Mouse (Mus musculus) hindbrain, embryonic 16.5 days (tissue): Measurements from ENCODE around the gene Olfr223. TPM values are rescaled to one million over a fixed set of nuclear protein-coding genes. Genes with fewer than 3 reads are reported as not detected.
A peak's percentile ranks its signal among the peaks of the same experiment; 100 is the strongest.
"Not testable (repeated sequence)": the region's sequence is repeated elsewhere in the genome, so short reads cannot be mapped to it uniquely, and the experiment has no call there.

Experiments used
- ATAC-seq: fragments of 200-750 bp; cut with Nextera tagmentation; 2 replicates; pipeline ENCODE4 v1.8.0; 2017; ENCODE audit warnings: moderate TSS enrichment, moderate library complexity
- H3K27ac ChIP-seq: fragments of 300-500 bp; sonication (generic); 2 replicates; pipeline ENCODE4 v1.5.1; 2014; ENCODE audit warnings: low read depth, mild to moderate bottlenecking, control low read depth, low read length, moderate library complexity
- H3K27me3 ChIP-seq: fragments of 300-500 bp; sonication (generic); replicated peaks from 2 replicates; pipeline ENCODE4 v1.6.1; 2014; ENCODE audit warnings: low read length; ENCODE audit not compliant: control insufficient read depth, insufficient read depth
- H3K36me3 ChIP-seq: fragments of 300-500 bp; sonication (generic); 2 replicates; pipeline ENCODE4 v1.6.1; 2014; ENCODE audit warnings: mild to moderate bottlenecking, low read length, moderate library complexity, mixed read lengths; ENCODE audit not compliant: control insufficient read depth, insufficient read depth
- H3K4me1 ChIP-seq: fragments of 300-500 bp; sonication (generic); 2 replicates; pipeline ENCODE4 v1.6.1; 2014; ENCODE audit warnings: low read depth, low read length; ENCODE audit not compliant: control insufficient read depth, insufficient read depth
- H3K4me2 ChIP-seq: fragments of 300-500 bp; sonication (generic); 2 replicates; pipeline ENCODE4 v1.6.1; 2014; ENCODE audit warnings: mild to moderate bottlenecking, low read length, control low read depth, moderate library complexity
- H3K4me3 ChIP-seq: fragments of 300-500 bp; sonication (generic); 2 replicates; pipeline ENCODE4 v1.5.1; 2014; ENCODE audit warnings: mild to moderate bottlenecking, low read length, control low read depth, moderate library complexity
- H3K9ac ChIP-seq: fragments of 300-500 bp; sonication (generic); 2 replicates; pipeline ENCODE4 v1.6.1; 2014; ENCODE audit warnings: low read depth, mild to moderate bottlenecking, control low read depth, low read length, moderate library complexity
- H3K9me3 ChIP-seq: fragments of 300-500 bp; sonication (generic); 2 replicates; pipeline ENCODE4 v1.6.1; 2014; ENCODE audit warnings: mild to moderate bottlenecking, low read length, moderate library complexity; ENCODE audit not compliant: control insufficient read depth
- WGBS: fragments of 180-500 bp; shearing (Covaris S2); extraction: QIAGEN DNeasy Blood & Tissue Kit; methylation state at CpG from one replicate; pipeline ENCODE4 v1.1.7; 2014; 5-methylcytosine and 5-hydroxymethylcytosine counted together
- polyA plus RNA-seq: library from polyadenylated mRNA; unstranded; fragments of >200 nt; fragmentation: Nextera tagmentation; extraction: Ambion mirVana; gene quantifications from 2 replicates; pipeline ENCODE4 v1.2.1, GENCODE M21; 2015

Olfr223 gene
- polyA plus RNA-seq, 1 experiment from 2014 or later: not detected

- H3K27ac ChIP-seq: no peak overlapping the region
These were observed 39.9 kb upstream of the Olfr223 start for GRCm38 (mm10) chr11:59633037-59633436.

GRCm38 (mm10) chr11:59631980-59632379, 38.9 kb upstream of the Olfr223 start:
- 86% methylated on average over 4 of the region's 4 CpGs for WGBS
- no peak for ATAC-seq
- Histone ChIP-seq H3K4me1 (no peaks in the 10 kb centered on the region), H3K4me3 (no peak overlapping the region), H3K9ac (no peak overlapping the region), H3K36me3 (no peaks in the 10 kb centered on the region), H3K27ac (no peak overlapping the region), H3K27me3 (no peaks in the 10 kb centered on the region), H3K4me2 (no peak overlapping the region), H3K9me3 (no peaks in the 10 kb centered on the region)

More at GRCm38 (mm10) chr11:59633037-59633436, 39.9 kb upstream of the Olfr223 start:
- no peaks in the 10 kb centered on the region for H3K36me3 ChIP-seq
- no peak overlapping the region for H3K4me2 ChIP-seq
- no peak for ATAC-seq
- no peaks in the 10 kb centered on the region for H3K9me3 ChIP-seq
- H3K4me3 ChIP-seq: no peak overlapping the region
- no peaks in the 10 kb centered on the region for H3K4me1 ChIP-seq
- H3K9ac ChIP-seq: no peak overlapping the region
- no peaks in the 10 kb centered on the region for H3K27me3 ChIP-seq
- 24% methylated on average over 5 of the region's 5 CpGs for WGBS

GRCm38 (mm10) chr11:59629871-59630270, 36.8 kb upstream of the Olfr223 start:
- Histone ChIP-seq H3K4me3 (no peak overlapping the region), H3K9me3 (no peaks in the 10 kb centered on the region), H3K4me1 (no peaks in the 10 kb centered on the region), H3K4me2 (no peak overlapping the region), H3K27ac (no peak overlapping the region), H3K9ac (no peak overlapping the region), H3K27me3 (no peaks in the 10 kb centered on the region), H3K36me3 (no peaks in the 10 kb centered on the region)
- WGBS: 55% methylated on average over 5 of the region's 5 CpGs
- ATAC-seq: no peak

GRCm38 (mm10) chr11:59628177-59628576, 35.1 kb upstream of the Olfr223 start:
- no peaks in the 10 kb centered on the region for H3K4me1 ChIP-seq
- ATAC-seq: no peak
- H3K27me3 ChIP-seq: no peaks in the 10 kb centered on the region
- no peaks in the 10 kb centered on the region for H3K9me3 ChIP-seq
- H3K27ac ChIP-seq: no peak overlapping the region
- H3K36me3 ChIP-seq: no peaks in the 10 kb centered on the region
- 86% methylated on average over 5 of the region's 5 CpGs for WGBS
- H3K9ac ChIP-seq: no peak overlapping the region
- H3K4me2 ChIP-seq: no peak overlapping the region
- H3K4me3 ChIP-seq: no peak overlapping the region

- 77% methylated on average over 7 of the region's 7 CpGs for WGBS
- Histone ChIP-seq H3K9me3 (no peaks in the 10 kb centered on the region), H3K36me3 (no peaks in the 10 kb centered on the region), H3K4me1 (no peaks in the 10 kb centered on the region), H3K27me3 (no peaks in the 10 kb centered on the region), H3K27ac (no peak overlapping the region), H3K9ac (no peak overlapping the region), H3K4me3 (no peak overlapping the region), H3K4me2 (no peak overlapping the region)
- no peak for ATAC-seq
These were observed 33.1 kb upstream of the Olfr223 start for GRCm38 (mm10) chr11:59626192-59626591.

GRCm38 (mm10) chr11:59624017-59624630, 31.0 kb upstream of the Olfr223 start:
- 33% methylated on average over 6 of the region's 6 CpGs for WGBS
- H3K4me1 ChIP-seq: no peaks in the 10 kb centered on the region
- H3K4me2 ChIP-seq: no peak overlapping the region
- no peak overlapping the region for H3K4me3 ChIP-seq
- no peak overlapping the region for H3K9ac ChIP-seq
- no peaks in the 10 kb centered on the region for H3K9me3 ChIP-seq
- no peaks in the 10 kb centered on the region for H3K27me3 ChIP-seq
- no peak overlapping the region for H3K27ac ChIP-seq
- peak; percentile 83 for ATAC-seq
- no peaks in the 10 kb centered on the region for H3K36me3 ChIP-seq

- Histone ChIP-seq H3K36me3 (no peaks in the 10 kb centered on the region), H3K4me2 (no peak overlapping the region), H3K4me1 (no peaks in the 10 kb centered on the region), H3K27ac (no peak overlapping the region), H3K4me3 (no peak overlapping the region), H3K9ac (no peak overlapping the region), H3K9me3 (no peaks in the 10 kb centered on the region), H3K27me3 (no peaks in the 10 kb centered on the region)
- ATAC-seq: no peak
- WGBS: 70% methylated on average over 3 of the region's 3 CpGs
These were observed 29.1 kb upstream of the Olfr223 start for GRCm38 (mm10) chr11:59622214-59622613.

- not testable (repeated sequence) for H3K36me3 ChIP-seq, H3K4me1 ChIP-seq, ATAC-seq, H3K27me3 ChIP-seq, H3K4me3 ChIP-seq, H3K4me2 ChIP-seq, H3K9me3 ChIP-seq, H3K9ac ChIP-seq, H3K27ac ChIP-seq
- 97% methylated on average over 2 of the region's 2 CpGs for WGBS
These were observed 23.9 kb upstream of the Olfr223 start for GRCm38 (mm10) chr11:59616986-59617385.

GRCm38 (mm10) chr11:59614120-59614519, 21.0 kb upstream of the Olfr223 start:
- Histone ChIP-seq H3K4me2 (no peak overlapping the region), H3K36me3 (no peaks in the 10 kb centered on the region), H3K27ac (no peak overlapping the region), H3K9me3 (no peaks in the 10 kb centered on the region), H3K4me1 (no peaks in the 10 kb centered on the region), H3K4me3 (no peak overlapping the region), H3K27me3 (no peaks in the 10 kb centered on the region), H3K9ac (no peak overlapping the region)
- ATAC-seq: no peak
- 50% methylated on average over 4 of the region's 4 CpGs for WGBS

GRCm38 (mm10) chr11:59611646-59612045, 18.6 kb upstream of the Olfr223 start:
- Histone ChIP-seq H3K36me3 (no peaks in the 10 kb centered on the region), H3K4me2 (no peak overlapping the region), H3K9me3 (no peaks in the 10 kb centered on the region), H3K27me3 (no peaks in the 10 kb centered on the region), H3K4me1 (no peaks in the 10 kb centered on the region), H3K9ac (no peak overlapping the region), H3K4me3 (no peak overlapping the region), H3K27ac (no peak overlapping the region)
- no peak for ATAC-seq
- WGBS: 90% methylated on average over 5 of the region's 5 CpGs
